Mouse (Mus musculus) spleen, adult 2 months (tissue): ENCODE data around the gene Acad12.

Source experiments
- CTCF ChIP-seq: fragments of 200-500 bp; IDR thresholded peaks from 2 replicates; pipeline ENCODE4 v1.5.1; 2011; ENCODE audit warnings: mild to moderate bottlenecking, inconsistent platforms; ENCODE audit not compliant: insufficient read depth, insufficient read length, insufficient replicate concordance; ENCODE audit errors: extremely low read depth
- POLR2A ChIP-seq: fragments of 200-500 bp; IDR thresholded peaks from 2 replicates; pipeline ENCODE4 v1.6.1; 2011; ENCODE audit warnings: low read depth, low read length, inconsistent platforms

- no peak for TF ChIP-seq CTCF
- no peak for TF ChIP-seq POLR2A
Measured at GRCm38 (mm10) chr5:121668411-121668810, 49.7 kb upstream of the Acad12 start.
